Mouse (Mus musculus) neural tube, embryonic 12.5 days (tissue): ENCODE measurements around the gene Col9a1. TPM values are rescaled to one million over a fixed set of nuclear protein-coding genes. Genes with fewer than 3 reads are reported as not detected.

Experiments
- ATAC-seq: fragments of 200-750 bp; cut with Nextera tagmentation; 2 replicates; pipeline ENCODE4 v1.8.0; 2017; ENCODE audit warnings: low read depth, mild to moderate bottlenecking, moderate TSS enrichment, moderate library complexity; ENCODE audit not compliant: low FRiP score
- H3K27ac ChIP-seq: fragments of 300-500 bp; sonication (generic); 2 replicates; pipeline ENCODE4 v1.5.1; 2016
- H3K27me3 ChIP-seq: fragments of 300-500 bp; sonication (generic); replicated peaks from 2 replicates; pipeline ENCODE4 v1.6.1; 2016; ENCODE audit warnings: mild to moderate bottlenecking
- H3K36me3 ChIP-seq: fragments of 300-500 bp; sonication (generic); 2 replicates; pipeline ENCODE4 v1.6.1; 2016; ENCODE audit warnings: mild to moderate bottlenecking
- H3K4me1 ChIP-seq: fragments of 300-500 bp; sonication (generic); 2 replicates; pipeline ENCODE4 v1.6.1; 2016
- H3K4me2 ChIP-seq: fragments of 300-500 bp; sonication (generic); replicated peaks from 2 replicates; pipeline ENCODE4 v1.6.1; 2016; ENCODE audit warnings: mild to moderate bottlenecking
- H3K4me3 ChIP-seq: fragments of 300-500 bp; sonication (generic); 2 replicates; pipeline ENCODE4 v1.5.1; 2016
- H3K9ac ChIP-seq: fragments of 300-500 bp; sonication (generic); 2 replicates; pipeline ENCODE4 v1.6.1; 2016; ENCODE audit warnings: mild to moderate bottlenecking
- H3K9me3 ChIP-seq: fragments of 300-500 bp; sonication (generic); 2 replicates; pipeline ENCODE4 v1.6.1; 2016; ENCODE audit warnings: mild to moderate bottlenecking
- WGBS: fragments of 180-500 bp; shearing (Covaris S2); methylation state at CpG from one replicate; pipeline ENCODE4 v1.1.7; 2016; 5-methylcytosine and 5-hydroxymethylcytosine counted together
- polyA plus RNA-seq: library from polyadenylated mRNA; unstranded; fragments of >200 nt; fragmentation: Nextera tagmentation; extraction: Ambion mirVana; gene quantifications from 2 replicates; pipeline ENCODE4 v1.2.1, GENCODE M21; 2016

Gene Col9a1
- polyA plus RNA-seq, result 30.9 and 39.8 TPM in 2 replicates

- no peak within 1 kb of the TSS for H3K27ac ChIP-seq
- H3K9ac ChIP-seq, result no peak within 1 kb of the TSS
- no peak within 1 kb of the TSS for H3K4me2 ChIP-seq
- ATAC-seq, result no peak
- no peaks in the 10 kb centered on the region for H3K27me3 ChIP-seq
- no peak within 1 kb of the TSS for H3K4me3 ChIP-seq
- no peaks in the 10 kb centered on the region for H3K4me1 ChIP-seq
- no peaks in the 10 kb centered on the region for H3K9me3 ChIP-seq
- 79% methylated on average over 6 of the region's 6 CpGs for WGBS
- H3K36me3 ChIP-seq, result no peaks in the 10 kb centered on the region
These were observed at the start of gene Col9a1 for GRCm38 (mm10) chr1:24177224-24177851. TSS of gene Col9a1 (plus strand) at chr1:24177610.

GRCm38 (mm10) chr1:24127866-24128265 is 49.5 kb upstream of the Col9a1 start:
- Histone ChIP-seq H3K27ac (no peak overlapping the region), H3K4me2 (no peak overlapping the region), H3K36me3 (no peaks in the 10 kb centered on the region), H3K9me3 (no peaks in the 10 kb centered on the region), H3K4me3 (no peak overlapping the region), H3K4me1 (no peaks in the 10 kb centered on the region), H3K9ac (no peak overlapping the region), H3K27me3 (no peaks in the 10 kb centered on the region)
- 71% methylated on average over 6 of the region's 6 CpGs for WGBS
- ATAC-seq, result no peak

- ATAC-seq, result no peak
- Histone ChIP-seq H3K27ac (no peak overlapping the region), H3K36me3 (no peaks in the 10 kb centered on the region), H3K27me3 (no peaks in the 10 kb centered on the region), H3K4me2 (peak overlapping the region; percentile 40), H3K4me1 (no peaks in the 10 kb centered on the region), H3K9ac (no peak overlapping the region), H3K4me3 (no peak overlapping the region), H3K9me3 (no peaks in the 10 kb centered on the region)
- WGBS, result 46% methylated on average over 19 of the region's 19 CpGs
These were observed 43.6 kb upstream of the Col9a1 start for GRCm38 (mm10) chr1:24133853-24134252.

GRCm38 (mm10) chr1:24134792-24135191 is 42.6 kb upstream of the Col9a1 start:
- Histone ChIP-seq H3K36me3 (no peaks in the 10 kb centered on the region), H3K9me3 (no peaks in the 10 kb centered on the region), H3K27me3 (no peaks in the 10 kb centered on the region), H3K9ac (no peak overlapping the region), H3K4me2 (no peak overlapping the region), H3K4me3 (no peak overlapping the region), H3K4me1 (no peaks in the 10 kb centered on the region), H3K27ac (no peak overlapping the region)
- peak; percentile 80 for ATAC-seq
- 7% methylated on average over 1 of the region's 1 CpGs for WGBS

GRCm38 (mm10) chr1:24137133-24137532 is 40.3 kb upstream of the Col9a1 start:
- no peaks in the 10 kb centered on the region for H3K9me3 ChIP-seq
- H3K4me2 ChIP-seq, result no peak overlapping the region
- no peaks in the 10 kb centered on the region for H3K27me3 ChIP-seq
- H3K9ac ChIP-seq, result no peak overlapping the region
- H3K4me1 ChIP-seq, result no peaks in the 10 kb centered on the region
- H3K36me3 ChIP-seq, result no peaks in the 10 kb centered on the region
- H3K4me3 ChIP-seq, result no peak overlapping the region
- ATAC-seq, result no peak
- WGBS, result 8% methylated on average over 3 of the region's 3 CpGs
- H3K27ac ChIP-seq, result no peak overlapping the region

GRCm38 (mm10) chr1:24140555-24140954 is 36.9 kb upstream of the Col9a1 start:
- no peak for ATAC-seq
- no peaks in the 10 kb centered on the region for H3K4me1 ChIP-seq
- no peak overlapping the region for H3K4me3 ChIP-seq
- H3K27me3 ChIP-seq, result no peaks in the 10 kb centered on the region
- no peaks in the 10 kb centered on the region for H3K36me3 ChIP-seq
- WGBS, result 55% methylated on average over 6 of the region's 6 CpGs
- H3K4me2 ChIP-seq, result no peak overlapping the region
- H3K9ac ChIP-seq, result no peak overlapping the region
- no peaks in the 10 kb centered on the region for H3K9me3 ChIP-seq
- no peak overlapping the region for H3K27ac ChIP-seq

- ATAC-seq, result no peak
- no peaks in the 10 kb centered on the region for H3K27me3 ChIP-seq
- WGBS, result 83% methylated on average over 8 of the region's 8 CpGs
- no peaks in the 10 kb centered on the region for H3K36me3 ChIP-seq
- H3K4me2 ChIP-seq, result no peak overlapping the region
- no peak overlapping the region for H3K9ac ChIP-seq
- H3K9me3 ChIP-seq, result no peaks in the 10 kb centered on the region
- H3K4me1 ChIP-seq, result no peaks in the 10 kb centered on the region
- H3K4me3 ChIP-seq, result no peak overlapping the region
- H3K27ac ChIP-seq, result no peak overlapping the region
These were observed 33.9 kb upstream of the Col9a1 start for GRCm38 (mm10) chr1:24143504-24143903.

GRCm38 (mm10) chr1:24157751-24158150 is 19.7 kb upstream of the Col9a1 start:
- Histone ChIP-seq H3K27me3 (no peaks in the 10 kb centered on the region), H3K9ac (no peak overlapping the region), H3K4me2 (no peak overlapping the region), H3K9me3 (0 out of 2 replicates have a peak, but pooled peaks cover 7% of the 10 kb centered on the region), H3K4me1 (no peaks in the 10 kb centered on the region), H3K4me3 (no peak overlapping the region), H3K27ac (no peak overlapping the region), H3K36me3 (no peaks in the 10 kb centered on the region)
- ATAC-seq, result no peak
- WGBS, result 94% methylated on average over 5 of the region's 5 CpGs

GRCm38 (mm10) chr1:24169410-24169809 is 8.0 kb upstream of the Col9a1 start:
- no peak overlapping the region for H3K27ac ChIP-seq
- no peaks in the 10 kb centered on the region for H3K36me3 ChIP-seq
- 64% methylated on average over 6 of the region's 6 CpGs for WGBS
- no peaks in the 10 kb centered on the region for H3K4me1 ChIP-seq
- H3K9ac ChIP-seq, result no peak overlapping the region
- H3K4me2 ChIP-seq, result no peak overlapping the region
- ATAC-seq, result no peak
- H3K4me3 ChIP-seq, result no peak overlapping the region
- no peaks in the 10 kb centered on the region for H3K27me3 ChIP-seq
- no peaks in the 10 kb centered on the region for H3K9me3 ChIP-seq

GRCm38 (mm10) chr1:24171205-24171866 is 6.1 kb upstream of the Col9a1 start:
- H3K27ac ChIP-seq, result no peak overlapping the region
- H3K4me1 ChIP-seq, result no peaks in the 10 kb centered on the region
- 5% methylated on average over 4 of the region's 4 CpGs for WGBS
- H3K4me3 ChIP-seq, result no peak overlapping the region
- ATAC-seq, result peak; percentile 78; the same call in 1 of the 2 replicates
- H3K9me3 ChIP-seq, result no peaks in the 10 kb centered on the region
- H3K4me2 ChIP-seq, result no peak overlapping the region
- no peak overlapping the region for H3K9ac ChIP-seq
- H3K36me3 ChIP-seq, result no peaks in the 10 kb centered on the region
- H3K27me3 ChIP-seq, result no peaks in the 10 kb centered on the region

- no peak overlapping the region for H3K4me2 ChIP-seq
- H3K4me3 ChIP-seq, result no peak overlapping the region
- ATAC-seq, result peak; percentile 33; the same call in 1 of the 2 replicates
- H3K4me1 ChIP-seq, result no peaks in the 10 kb centered on the region
- whole genome bisulfite sequencing, result 56% methylated on average over 1 of the region's 1 CpGs
- no peaks in the 10 kb centered on the region for H3K27me3 ChIP-seq
- H3K9ac ChIP-seq, result no peak overlapping the region
- H3K36me3 ChIP-seq, result no peaks in the 10 kb centered on the region
- H3K27ac ChIP-seq, result no peak overlapping the region
- H3K9me3 ChIP-seq, result no peaks in the 10 kb centered on the region
These were observed 5.5 kb upstream of the Col9a1 start for GRCm38 (mm10) chr1:24171898-24172297.

- Histone ChIP-seq H3K36me3 (no peaks in the 10 kb centered on the region), H3K9ac (no peak overlapping the region), H3K4me3 (no peak overlapping the region), H3K4me2 (no peak overlapping the region), H3K27ac (no peak overlapping the region), H3K4me1 (no peaks in the 10 kb centered on the region), H3K27me3 (no peaks in the 10 kb centered on the region), H3K9me3 (no peaks in the 10 kb centered on the region)
- ATAC-seq, result no peak
- WGBS, result 45% methylated on average over 3 of the region's 3 CpGs
These were observed 4.8 kb upstream of the Col9a1 start for GRCm38 (mm10) chr1:24172656-24173055.

GRCm38 (mm10) chr1:24175761-24176160 is 1.6 kb upstream of the Col9a1 start:
- Histone ChIP-seq H3K4me1 (no peaks in the 10 kb centered on the region), H3K4me3 (no peak overlapping the region), H3K36me3 (no peaks in the 10 kb centered on the region), H3K9me3 (no peaks in the 10 kb centered on the region), H3K27me3 (no peaks in the 10 kb centered on the region), H3K9ac (no peak overlapping the region), H3K4me2 (no peak overlapping the region), H3K27ac (no peak overlapping the region)
- WGBS, result 82% methylated on average over 3 of the region's 3 CpGs
- no peak for ATAC-seq
